Mouse (Mus musculus): ENCODE results near the gene Fsip1. TPM values are rescaled to one million over a fixed set of nuclear protein-coding genes. Genes with fewer than 3 reads are reported as not detected.

The Fsip1 gene
- polyA plus RNA-seq, 1 experiment from 2014 or later, result 3.4 TPM

GRCm38 (mm10) chr2:118174558-118175383 lies 82.0 kb downstream of the Fsip1 start:
- H3K9me3 ChIP-seq (ENCODE audit: control insufficient read depth, low read length), result no peaks in the 10 kb centered on the region
- H3K36me3 ChIP-seq (ENCODE audit: control insufficient read depth, insufficient read depth, low read length), result no peaks in the 10 kb centered on the region
- H3K27me3 ChIP-seq (ENCODE audit: control insufficient read depth, insufficient read depth, low read length), result no peaks in the 10 kb centered on the region
- H3K4me2 ChIP-seq (ENCODE audit: low read depth, low read length), result no peak overlapping the region
- WGBS, result 90% methylated on average over 10 of the region's 10 CpGs
- H3K4me1 ChIP-seq (ENCODE audit: control insufficient read depth, insufficient read depth, low read length), result no peaks in the 10 kb centered on the region
- H3K4me3 ChIP-seq (ENCODE audit: low read depth, low read length), result no peak overlapping the region
- ATAC-seq (ENCODE audit: low read depth), result no peak
- H3K9ac ChIP-seq (replicated peaks; ENCODE audit: low read depth, low read length), result no peak overlapping the region
- H3K27ac ChIP-seq (ENCODE audit: low read depth, low read length), result no peak overlapping the region

GRCm38 (mm10) chr2:118168225-118168624 lies 88.5 kb downstream of the Fsip1 start:
- Histone ChIP-seq H3K27me3 (ENCODE audit: control insufficient read depth, insufficient read depth, low read length) (no peaks in the 10 kb centered on the region), H3K4me1 (ENCODE audit: control insufficient read depth, insufficient read depth, low read length) (no peaks in the 10 kb centered on the region), H3K9ac (replicated peaks; ENCODE audit: low read depth, low read length) (no peak overlapping the region), H3K36me3 (ENCODE audit: control insufficient read depth, insufficient read depth, low read length) (no peaks in the 10 kb centered on the region), H3K9me3 (ENCODE audit: control insufficient read depth, low read length) (no peaks in the 10 kb centered on the region), H3K4me2 (ENCODE audit: low read depth, low read length) (no peak overlapping the region), H3K4me3 (ENCODE audit: low read depth, low read length) (no peak overlapping the region), H3K27ac (ENCODE audit: low read depth, low read length) (no peak overlapping the region)
- ATAC-seq (ENCODE audit: low read depth), result no peak
- 62% methylated on average over 1 of the region's 1 CpGs for WGBS

GRCm38 (mm10) chr2:118167731-118168130 lies 89.0 kb downstream of the Fsip1 start:
- 66% methylated on average over 4 of the region's 4 CpGs for WGBS
- Histone ChIP-seq H3K36me3 (ENCODE audit: control insufficient read depth, insufficient read depth, low read length) (no peaks in the 10 kb centered on the region), H3K9me3 (ENCODE audit: control insufficient read depth, low read length) (no peaks in the 10 kb centered on the region), H3K4me1 (ENCODE audit: control insufficient read depth, insufficient read depth, low read length) (no peaks in the 10 kb centered on the region), H3K4me2 (ENCODE audit: low read depth, low read length) (no peak overlapping the region), H3K27me3 (ENCODE audit: control insufficient read depth, insufficient read depth, low read length) (no peaks in the 10 kb centered on the region), H3K9ac (replicated peaks; ENCODE audit: low read depth, low read length) (no peak overlapping the region), H3K4me3 (ENCODE audit: low read depth, low read length) (no peak overlapping the region), H3K27ac (ENCODE audit: low read depth, low read length) (no peak overlapping the region)
- ATAC-seq (ENCODE audit: low read depth), result no peak

GRCm38 (mm10) chr2:118165691-118166090 lies 91.1 kb downstream of the Fsip1 start:
- no peaks in the 10 kb centered on the region for H3K9me3 ChIP-seq (ENCODE audit: control insufficient read depth, low read length)
- no peak for ATAC-seq (ENCODE audit: low read depth)
- 91% methylated on average over 2 of the region's 2 CpGs for WGBS
- no peak overlapping the region for H3K4me3 ChIP-seq (ENCODE audit: low read depth, low read length)
- no peak overlapping the region for H3K9ac ChIP-seq (replicated peaks; ENCODE audit: low read depth, low read length)
- no peaks in the 10 kb centered on the region for H3K27me3 ChIP-seq (ENCODE audit: control insufficient read depth, insufficient read depth, low read length)
- H3K36me3 ChIP-seq (ENCODE audit: control insufficient read depth, insufficient read depth, low read length), result no peaks in the 10 kb centered on the region
- no peak overlapping the region for H3K4me2 ChIP-seq (ENCODE audit: low read depth, low read length)
- no peak overlapping the region for H3K27ac ChIP-seq (ENCODE audit: low read depth, low read length)
- H3K4me1 ChIP-seq (ENCODE audit: control insufficient read depth, insufficient read depth, low read length), result no peaks in the 10 kb centered on the region

DNA sequence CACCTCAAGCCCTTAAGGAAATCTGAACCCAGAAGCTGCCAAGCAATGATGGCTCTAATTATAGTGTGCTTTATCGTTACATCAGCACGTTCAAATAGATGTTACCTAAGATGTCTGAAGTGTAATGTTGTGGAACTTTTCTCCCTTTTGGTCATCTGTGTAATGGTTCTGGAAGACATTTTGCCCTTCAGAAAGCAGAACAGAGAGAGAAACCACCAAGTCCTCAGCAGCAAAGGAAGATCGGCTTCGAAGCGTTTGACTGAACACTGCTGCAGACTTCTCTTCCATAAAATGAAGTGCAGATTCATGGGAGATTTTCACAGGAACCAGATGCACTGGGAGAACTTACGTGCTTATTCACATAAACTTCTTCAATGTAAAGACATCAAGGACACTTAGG lies 92.6 kb downstream of the Fsip1 start:
- no peaks in the 10 kb centered on the region for H3K36me3 ChIP-seq (ENCODE audit: control insufficient read depth, insufficient read depth, low read length)
- ATAC-seq (ENCODE audit: low read depth), result no peak
- no peaks in the 10 kb centered on the region for H3K27me3 ChIP-seq (ENCODE audit: control insufficient read depth, insufficient read depth, low read length)
- WGBS, result 86% methylated on average over 6 of the region's 6 CpGs
- no peaks in the 10 kb centered on the region for H3K9me3 ChIP-seq (ENCODE audit: control insufficient read depth, low read length)
- 0 out of 2 replicates have a peak, but pooled peaks cover 3% of the 10 kb centered on the region for H3K4me1 ChIP-seq (ENCODE audit: control insufficient read depth, insufficient read depth, low read length)
- H3K4me3 ChIP-seq (ENCODE audit: low read depth, low read length), result no peak overlapping the region
- no peak overlapping the region for H3K4me2 ChIP-seq (ENCODE audit: low read depth, low read length)
- no peak overlapping the region for H3K9ac ChIP-seq (replicated peaks; ENCODE audit: low read depth, low read length)
- H3K27ac ChIP-seq (ENCODE audit: low read depth, low read length), result no peak overlapping the region

DNA sequence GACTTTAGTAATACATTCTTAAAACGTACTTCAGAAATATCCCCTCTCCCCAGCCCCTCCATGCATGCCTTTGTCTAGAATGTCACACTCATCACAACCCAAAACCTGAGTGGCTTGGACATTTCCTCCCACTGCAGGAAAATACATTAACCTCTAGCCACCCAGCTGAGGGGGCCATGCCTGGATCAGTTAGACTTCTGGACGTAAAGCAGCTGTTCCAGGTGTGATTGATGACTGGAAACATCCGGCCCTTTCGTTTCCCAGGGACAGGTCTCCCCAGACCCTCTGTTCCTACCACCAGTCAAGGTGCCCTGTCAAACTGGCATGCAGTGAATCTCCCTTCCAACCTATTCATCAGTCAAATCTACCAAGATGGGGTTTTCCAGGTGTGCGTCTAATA lies 94.3 kb downstream of the Fsip1 start:
- Histone ChIP-seq H3K9me3 (ENCODE audit: control insufficient read depth, low read length) (no peaks in the 10 kb centered on the region), H3K4me3 (ENCODE audit: low read depth, low read length) (no peak overlapping the region), H3K9ac (replicated peaks; ENCODE audit: low read depth, low read length) (no peak overlapping the region), H3K27ac (ENCODE audit: low read depth, low read length) (no peak overlapping the region), H3K36me3 (ENCODE audit: control insufficient read depth, insufficient read depth, low read length) (no peaks in the 10 kb centered on the region), H3K4me2 (ENCODE audit: low read depth, low read length) (no peak overlapping the region), H3K4me1 (ENCODE audit: control insufficient read depth, insufficient read depth, low read length) (0 out of 2 replicates have a peak, but pooled peaks cover 3% of the 10 kb centered on the region), H3K27me3 (ENCODE audit: control insufficient read depth, insufficient read depth, low read length) (no peaks in the 10 kb centered on the region)
- ATAC-seq (ENCODE audit: low read depth), result no peak
- WGBS, result 60% methylated on average over 5 of the region's 5 CpGs

- H3K9ac ChIP-seq (replicated peaks; ENCODE audit: low read depth, low read length), result no peak overlapping the region
These were observed 95.8 kb downstream of the Fsip1 start for GRCm38 (mm10) chr2:118160991-118161390.

DNA sequence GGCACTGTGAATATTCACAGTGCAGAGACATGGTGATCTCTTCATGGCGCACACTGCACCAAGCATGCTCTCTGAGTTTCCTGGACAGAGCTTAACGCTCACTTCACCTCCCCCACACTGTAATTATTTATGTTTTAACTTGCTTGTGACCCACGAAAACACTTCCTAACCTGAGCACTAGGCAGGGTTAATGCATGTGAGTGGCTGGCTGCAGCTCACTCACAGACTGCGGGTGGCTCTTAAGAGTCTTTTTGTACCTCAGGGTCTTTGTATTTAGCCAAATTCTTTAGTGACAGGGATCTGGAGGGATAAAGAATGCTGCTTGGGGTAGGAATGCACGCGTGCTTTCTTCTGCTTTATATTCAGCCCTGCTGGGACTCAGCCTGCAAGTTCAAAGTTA lies 96.2 kb downstream of the Fsip1 start:
- Histone ChIP-seq H3K9me3 (ENCODE audit: control insufficient read depth, low read length) (no peaks in the 10 kb centered on the region), H3K36me3 (ENCODE audit: control insufficient read depth, insufficient read depth, low read length) (no peaks in the 10 kb centered on the region), H3K4me2 (ENCODE audit: low read depth, low read length) (no peak overlapping the region), H3K4me1 (ENCODE audit: control insufficient read depth, insufficient read depth, low read length) (0 out of 2 replicates have a peak, but pooled peaks cover 3% of the 10 kb centered on the region), H3K27ac (ENCODE audit: low read depth, low read length) (no peak overlapping the region), H3K4me3 (ENCODE audit: low read depth, low read length) (no peak overlapping the region), H3K9ac (replicated peaks; ENCODE audit: low read depth, low read length) (no peak overlapping the region), H3K27me3 (ENCODE audit: control insufficient read depth, insufficient read depth, low read length) (no peaks in the 10 kb centered on the region)
- ATAC-seq (ENCODE audit: low read depth), result no peak
- 14% methylated on average over 6 of the region's 6 CpGs for WGBS

More at GRCm38 (mm10) chr2:118160991-118161390, 95.8 kb downstream of the Fsip1 start:
- Histone ChIP-seq H3K4me3 (ENCODE audit: low read depth, low read length) (no peak overlapping the region), H3K27me3 (ENCODE audit: control insufficient read depth, insufficient read depth, low read length) (no peaks in the 10 kb centered on the region), H3K27ac (ENCODE audit: low read depth, low read length) (no peak overlapping the region), H3K36me3 (ENCODE audit: control insufficient read depth, insufficient read depth, low read length) (no peaks in the 10 kb centered on the region), H3K9me3 (ENCODE audit: control insufficient read depth, low read length) (no peaks in the 10 kb centered on the region), H3K4me1 (ENCODE audit: control insufficient read depth, insufficient read depth, low read length) (0 out of 2 replicates have a peak, but pooled peaks cover 3% of the 10 kb centered on the region), H3K4me2 (ENCODE audit: low read depth, low read length) (no peak overlapping the region)
- 73% methylated on average over 2 of the region's 2 CpGs for WGBS
- ATAC-seq (ENCODE audit: low read depth), result no peak

GRCm38 (mm10) chr2:118159126-118159525 lies 97.6 kb downstream of the Fsip1 start:
- Histone ChIP-seq H3K36me3 (ENCODE audit: control insufficient read depth, insufficient read depth, low read length) (no peaks in the 10 kb centered on the region), H3K27me3 (ENCODE audit: control insufficient read depth, insufficient read depth, low read length) (no peaks in the 10 kb centered on the region), H3K4me1 (ENCODE audit: control insufficient read depth, insufficient read depth, low read length) (0 out of 2 replicates have a peak, but pooled peaks cover 3% of the 10 kb centered on the region), H3K4me3 (ENCODE audit: low read depth, low read length) (no peak overlapping the region), H3K9ac (replicated peaks; ENCODE audit: low read depth, low read length) (no peak overlapping the region), H3K9me3 (ENCODE audit: control insufficient read depth, low read length) (no peaks in the 10 kb centered on the region), H3K27ac (ENCODE audit: low read depth, low read length) (no peak overlapping the region), H3K4me2 (ENCODE audit: low read depth, low read length) (no peak overlapping the region)
- ATAC-seq (ENCODE audit: low read depth), result no peak
- WGBS, result 83% methylated on average over 6 of the region's 6 CpGs

All from neural tube, embryonic 14.5 days (tissue).